Mouse (Mus musculus) lung, embryonic 16.5 days (tissue): ENCODE measurements around the gene Mdh1. TPM values are rescaled to one million over a fixed set of nuclear protein-coding genes. Genes with fewer than 3 reads are reported as not detected.
"Not testable (repeated sequence)": the region's sequence is repeated elsewhere in the genome, so short reads cannot be mapped to it uniquely, and the experiment has no call there.

Experiments used
- ATAC-seq: fragments of 200-750 bp; cut with Nextera tagmentation; 2 replicates; pipeline ENCODE4 v1.8.0; 2017; ENCODE audit warnings: low read depth, mild to moderate bottlenecking, moderate library complexity
- H3K27ac ChIP-seq: fragments of 300-500 bp; sonication (generic); 2 replicates; pipeline ENCODE4 v1.5.1; 2014; ENCODE audit warnings: mild to moderate bottlenecking, control low read depth, low read length
- H3K27me3 ChIP-seq: fragments of 300-500 bp; sonication (generic); 2 replicates; pipeline ENCODE4 v1.6.1; 2014; ENCODE audit warnings: low read depth, low read length, mixed read lengths; ENCODE audit not compliant: control insufficient read depth, insufficient read depth
- H3K36me3 ChIP-seq: fragments of 300-500 bp; sonication (generic); 2 replicates; pipeline ENCODE4 v1.6.1; 2014; ENCODE audit warnings: low read length; ENCODE audit not compliant: control insufficient read depth, insufficient read depth
- H3K4me1 ChIP-seq: fragments of 300-500 bp; sonication (generic); replicated peaks from 2 replicates; pipeline ENCODE4 v1.6.1; 2014; ENCODE audit warnings: low read length, mixed read lengths; ENCODE audit not compliant: control insufficient read depth, insufficient read depth
- H3K4me2 ChIP-seq: fragments of 300-500 bp; sonication (generic); 2 replicates; pipeline ENCODE4 v1.6.1; 2014; ENCODE audit warnings: low read depth, low read length, control low read depth
- H3K4me3 ChIP-seq: fragments of 300-500 bp; sonication (generic); 2 replicates; pipeline ENCODE4 v1.5.1; 2014; ENCODE audit warnings: mild to moderate bottlenecking, low read length, control low read depth
- H3K9ac ChIP-seq: fragments of 300-500 bp; sonication (generic); 2 replicates; pipeline ENCODE4 v1.6.1; 2014; ENCODE audit warnings: low read length, control low read depth
- H3K9me3 ChIP-seq: fragments of 300-500 bp; sonication (generic); 2 replicates; pipeline ENCODE4 v1.6.1; 2016; ENCODE audit warnings: low read length; ENCODE audit not compliant: control insufficient read depth
- WGBS: fragments of 180-500 bp; shearing (Covaris S2); extraction: QIAGEN DNeasy Blood & Tissue Kit; methylation state at CpG from one replicate; pipeline ENCODE4 v1.1.7; 2014; 5-methylcytosine and 5-hydroxymethylcytosine counted together
- microRNA-seq: library from miRNA; unstranded; fragments of <30 nt; microRNA quantifications from one replicate; pipeline ENCODE4, GENCODE M21; 2016
- polyA plus RNA-seq: library from polyadenylated mRNA; unstranded; fragments of >200 nt; fragmentation: Nextera tagmentation; extraction: Ambion mirVana; gene quantifications from 2 replicates; pipeline ENCODE4 v1.2.1, GENCODE M21; 2015

The Mdh1 gene
- polyA plus RNA-seq, 1 experiment from 2014 or later, result 398 TPM

DNA sequence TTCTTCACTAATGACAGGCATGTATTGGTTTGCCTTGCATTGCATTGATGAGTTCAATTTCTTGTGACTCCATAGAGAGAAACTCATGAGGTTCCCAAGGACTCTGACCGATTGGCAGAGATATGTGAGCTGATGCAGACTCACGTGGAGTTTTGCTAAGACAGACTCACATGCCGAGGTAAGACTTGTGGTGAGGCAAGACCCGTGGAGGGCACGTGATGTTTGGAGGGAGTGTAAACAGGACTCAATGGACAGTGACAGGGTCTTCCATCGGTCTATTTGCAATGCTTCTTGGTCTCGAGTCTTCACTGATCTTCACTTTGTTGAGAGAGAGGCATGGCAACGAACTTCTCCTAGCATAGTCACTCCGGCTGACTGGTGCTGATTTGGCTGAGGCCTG is 54.4 kb downstream of the Mdh1 start:
- Histone ChIP-seq H3K27ac (no peak overlapping the region), H3K9me3 (no peaks in the 10 kb centered on the region), H3K27me3 (no peaks in the 10 kb centered on the region), H3K4me1 (no peaks in the 10 kb centered on the region), H3K36me3 (no peaks in the 10 kb centered on the region), H3K9ac (no peak overlapping the region), H3K4me3 (no peak overlapping the region), H3K4me2 (no peak overlapping the region)
- WGBS, result 82% methylated on average over 9 of the region's 9 CpGs
- no peak for ATAC-seq

DNA sequence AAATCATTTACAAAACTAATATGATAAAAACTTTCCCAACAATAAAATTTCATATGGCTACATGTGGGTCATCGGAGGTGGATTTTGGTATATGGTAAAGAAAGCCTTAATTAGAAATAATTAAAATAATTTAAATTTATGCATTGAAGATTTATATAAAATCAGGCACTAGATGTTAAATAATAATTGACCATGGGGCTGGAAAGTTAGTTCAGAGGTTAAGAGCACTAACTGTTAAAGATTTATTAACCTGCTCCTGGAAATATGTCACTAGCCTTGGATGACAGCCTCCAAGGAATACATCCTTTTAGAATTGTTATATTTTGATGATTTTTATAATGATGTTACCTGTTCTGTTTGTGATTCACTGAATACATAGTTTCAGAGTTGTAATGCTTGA is 55.8 kb downstream of the Mdh1 start:
- H3K9ac ChIP-seq, H3K36me3 ChIP-seq, ATAC-seq, H3K4me2 ChIP-seq, H3K27ac ChIP-seq, H3K27me3 ChIP-seq, H3K4me1 ChIP-seq, H3K9me3 ChIP-seq, H3K4me3 ChIP-seq: not testable (repeated sequence)
- WGBS, result 94% methylated on average over 1 of the region's 1 CpGs

DNA sequence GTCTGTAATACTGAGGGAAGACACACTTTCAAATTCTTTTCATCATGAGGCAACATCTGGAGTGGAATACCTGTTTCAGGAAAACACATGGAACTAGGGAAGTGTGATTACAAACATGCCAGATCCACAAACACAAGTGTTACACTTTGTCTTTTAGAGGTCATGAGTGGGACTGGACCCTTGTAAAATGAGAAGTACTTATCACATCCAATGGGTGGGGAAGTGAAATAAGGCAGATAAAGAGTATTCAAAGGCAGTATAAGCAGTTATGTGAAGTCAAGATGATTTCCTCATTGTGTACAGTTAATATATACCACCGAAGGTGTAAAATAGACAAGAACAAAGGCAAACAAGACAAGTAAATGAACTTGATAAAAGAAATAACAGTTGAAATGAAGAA is 61.6 kb downstream of the Mdh1 start:
- WGBS, result 56% methylated on average over 1 of the region's 1 CpGs
- H3K4me1 ChIP-seq, H3K27me3 ChIP-seq, H3K27ac ChIP-seq, H3K9me3 ChIP-seq, H3K4me3 ChIP-seq, H3K36me3 ChIP-seq, H3K4me2 ChIP-seq, H3K9ac ChIP-seq, ATAC-seq: not testable (repeated sequence)

DNA sequence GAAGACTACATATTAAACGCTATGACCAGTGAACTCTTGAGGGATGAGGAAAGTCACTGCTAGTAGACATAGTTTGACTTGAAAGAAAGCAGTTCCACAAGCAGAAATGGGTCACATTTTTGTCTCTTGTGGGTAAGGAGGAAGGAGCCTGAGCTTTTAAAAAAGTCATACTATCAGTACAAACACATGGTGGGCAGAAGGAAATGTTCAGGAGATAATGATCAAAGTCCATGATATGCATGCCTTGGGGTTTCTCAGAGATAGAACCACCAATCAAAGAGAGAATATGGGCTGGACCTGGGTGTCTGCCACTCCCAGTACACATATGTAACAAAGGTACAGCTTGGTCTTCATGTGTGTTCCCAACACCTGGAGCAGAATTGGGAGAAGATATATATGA is 63.5 kb downstream of the Mdh1 start:
- not testable (repeated sequence) for H3K4me1 ChIP-seq, ATAC-seq, H3K4me2 ChIP-seq

DNA sequence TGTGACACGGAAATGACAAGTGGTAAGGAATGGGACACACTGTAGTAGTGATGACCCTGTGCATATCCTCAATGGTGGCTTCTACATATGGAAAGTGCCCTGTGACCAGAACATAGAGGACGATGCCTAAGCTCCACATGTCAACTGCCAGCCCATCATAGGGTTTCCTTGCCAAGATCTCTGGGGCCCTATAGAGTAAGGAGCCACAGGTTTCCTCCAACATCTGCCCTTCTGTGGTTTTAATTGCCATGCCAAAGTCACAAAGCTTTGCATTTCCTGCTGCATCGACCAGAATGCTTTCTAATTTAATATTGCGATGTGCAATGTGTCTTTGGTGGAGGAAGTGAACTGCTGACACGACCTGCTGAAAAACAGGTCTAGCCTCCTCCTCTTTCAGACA is 65.1 kb downstream of the Mdh1 start:
- WGBS, result 80% methylated on average over 5 of the region's 5 CpGs
- not testable (repeated sequence) for H3K4me1 ChIP-seq, H3K27me3 ChIP-seq, H3K27ac ChIP-seq, H3K9me3 ChIP-seq, H3K4me3 ChIP-seq, ATAC-seq, H3K9ac ChIP-seq, H3K4me2 ChIP-seq, H3K36me3 ChIP-seq

More for the DNA sequence above, 63.5 kb downstream of the Mdh1 start:
- H3K9me3 ChIP-seq, H3K9ac ChIP-seq, H3K27me3 ChIP-seq, H3K27ac ChIP-seq, H3K4me3 ChIP-seq, H3K36me3 ChIP-seq: not testable (repeated sequence)
- 71% methylated on average over 1 of the region's 1 CpGs for WGBS

Small RNAs within 50 kb of the gene (microRNA-seq; reads per million reads assigned to microRNA genes)
- gene Gm22990, result not detected

Other genes starting within 250 kb of the Mdh1 start
- 92.3 and 97.0 TPM in 2 replicates for gene Ugp2, start 201.2 kb downstream of the Mdh1 start, polyA plus RNA-seq
- 13.1 and 13.2 TPM in 2 replicates for gene Wdpcp, start 132 bp downstream of the Mdh1 start, polyA plus RNA-seq